Mouse (Mus musculus) cerebellum, adult 11 months (tissue): Measurements from ENCODE around the gene Tmem245.

Experiments used
- DNase-seq: peaks from one replicate; pipeline ENCODE4 v3.0.0; 2022

The Tmem245 gene

GRCm38 (mm10) chr4:56946641-56947640, at the start of gene Tmem245:
TSS of gene Tmem245 (minus strand) at chr4:56947437.
- DNase-seq: peak; percentile 91

GRCm38 (mm10) chr4:56993331-56993730, 46.1 kb upstream of the Tmem245 start:
- no peak for DNase-seq

GRCm38 (mm10) chr4:56991951-56992350, 44.7 kb upstream of the Tmem245 start:
- no peak for DNase-seq

- peak; percentile 73 for DNase-seq
Observed at GRCm38 (mm10) chr4:56990215-56990584, 43.0 kb upstream of the Tmem245 start, which contains the start of gene Frrs1l. TSS of gene Frrs1l (minus strand) at chr4:56990391.

- peak; percentile 61 for DNase-seq
Observed at GRCm38 (mm10) chr4:56989431-56990214, 42.4 kb upstream of the Tmem245 start.

GRCm38 (mm10) chr4:56965586-56966179, 18.4 kb upstream of the Tmem245 start:
- DNase-seq: no peak

- DNase-seq: peak; percentile 43
Observed at GRCm38 (mm10) chr4:56963687-56964086, 16.4 kb upstream of the Tmem245 start.

- DNase-seq: no peak
Observed at GRCm38 (mm10) chr4:56961320-56961925, 14.2 kb upstream of the Tmem245 start.

- no peak for DNase-seq
Observed at GRCm38 (mm10) chr4:56957518-56957917, 10.3 kb upstream of the Tmem245 start.

- no peak for DNase-seq
Observed at GRCm38 (mm10) chr4:56953235-56953634, 6.0 kb upstream of the Tmem245 start.

- DNase-seq: no peak
Observed at GRCm38 (mm10) chr4:56951701-56952100, 4.5 kb upstream of the Tmem245 start.

- no peak for DNase-seq
Observed at GRCm38 (mm10) chr4:56949494-56949893, 2.3 kb upstream of the Tmem245 start.

- no peak for DNase-seq
Observed at GRCm38 (mm10) chr4:56946180-56946579, 1.1 kb downstream of the Tmem245 start.

- DNase-seq: no peak
Observed at GRCm38 (mm10) chr4:56944286-56944685, 3.0 kb downstream of the Tmem245 start.

GRCm38 (mm10) chr4:56943258-56943657, 4.0 kb downstream of the Tmem245 start:
- DNase-seq: no peak

GRCm38 (mm10) chr4:56942567-56942966, 4.7 kb downstream of the Tmem245 start:
- no peak for DNase-seq

GRCm38 (mm10) chr4:56941481-56941880, 5.8 kb downstream of the Tmem245 start:
- no peak for DNase-seq

- no peak for DNase-seq
Observed at GRCm38 (mm10) chr4:56937136-56937535, 10.1 kb downstream of the Tmem245 start.

GRCm38 (mm10) chr4:56935327-56935726, 11.9 kb downstream of the Tmem245 start:
- no peak for DNase-seq

GRCm38 (mm10) chr4:56933154-56933553, 14.1 kb downstream of the Tmem245 start:
- DNase-seq: no peak

GRCm38 (mm10) chr4:56932096-56932495, 15.1 kb downstream of the Tmem245 start:
- DNase-seq: no peak

- no peak for DNase-seq
Observed at GRCm38 (mm10) chr4:56930312-56930711, 16.9 kb downstream of the Tmem245 start.

GRCm38 (mm10) chr4:56926971-56927370, 20.3 kb downstream of the Tmem245 start:
- no peak for DNase-seq
